Mouse (Mus musculus): ENCODE measurements around the gene Madd.

Gene Madd

DNA sequence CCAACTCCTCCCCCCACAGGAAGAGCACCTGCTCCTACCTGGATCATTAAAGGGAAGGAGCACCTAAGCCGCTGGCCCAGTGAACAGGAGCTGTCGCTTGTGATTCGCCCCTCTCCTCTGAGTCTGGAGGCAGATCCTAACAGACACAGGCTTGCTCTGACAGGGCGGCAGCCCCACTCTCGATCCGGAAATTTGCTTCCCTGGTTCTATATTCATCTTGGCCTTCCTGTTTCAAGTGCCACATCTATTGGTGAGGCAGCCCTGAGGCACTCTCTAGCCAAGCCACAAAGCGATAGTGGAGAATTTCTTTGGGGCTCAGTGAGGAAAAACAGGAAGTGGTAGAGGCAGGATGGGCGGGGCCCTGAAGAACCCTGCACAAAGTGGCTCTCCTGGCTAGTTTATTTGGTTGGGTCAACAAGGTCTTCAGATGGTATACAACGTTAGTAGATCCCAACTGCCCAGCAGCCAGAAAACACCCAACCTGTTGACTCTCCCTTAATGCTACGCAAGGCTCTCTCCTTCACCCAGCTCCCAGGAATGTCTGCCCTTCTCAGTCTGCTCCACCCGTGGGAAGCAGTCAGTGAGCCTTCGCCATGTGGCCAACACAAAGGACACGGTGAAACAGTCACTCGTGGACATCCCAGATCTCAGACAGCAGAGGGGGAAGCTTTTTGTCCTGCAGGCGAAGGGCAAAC lies at the start of gene Madd:
Gene Madd (minus strand): TSS at position 127 of the 695 bp plus-strand sequence.
- in situ Hi-C loops (cut with MseI, MboI) = no loop called here

DNA sequence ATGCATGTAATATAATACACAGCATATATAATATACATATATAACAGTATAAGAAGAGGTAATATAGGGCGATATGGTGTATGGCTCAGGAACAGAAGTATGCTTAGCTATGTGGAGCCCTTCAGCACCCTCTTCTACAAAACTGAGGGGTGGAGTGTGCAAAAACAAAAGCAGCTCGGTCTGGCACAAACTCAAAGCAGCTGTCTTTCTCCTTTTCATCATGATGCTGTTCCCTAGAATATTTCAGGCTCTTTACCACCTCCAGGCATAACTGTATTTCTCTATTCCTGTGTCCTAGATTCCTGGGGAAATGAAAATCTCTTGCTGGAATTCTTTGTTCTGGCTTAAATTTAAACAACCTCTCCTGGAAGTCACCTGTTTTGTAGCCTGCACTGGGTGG lies 46.1 kb upstream of the Madd start:
- in situ Hi-C loops (cut with MseI, MboI) = loop anchor here in 1 of 2 experiments (10.0 kb wide), 1 partner anchor 115 kb away; the partner anchor contains the start of gene Mybpc3

DNA sequence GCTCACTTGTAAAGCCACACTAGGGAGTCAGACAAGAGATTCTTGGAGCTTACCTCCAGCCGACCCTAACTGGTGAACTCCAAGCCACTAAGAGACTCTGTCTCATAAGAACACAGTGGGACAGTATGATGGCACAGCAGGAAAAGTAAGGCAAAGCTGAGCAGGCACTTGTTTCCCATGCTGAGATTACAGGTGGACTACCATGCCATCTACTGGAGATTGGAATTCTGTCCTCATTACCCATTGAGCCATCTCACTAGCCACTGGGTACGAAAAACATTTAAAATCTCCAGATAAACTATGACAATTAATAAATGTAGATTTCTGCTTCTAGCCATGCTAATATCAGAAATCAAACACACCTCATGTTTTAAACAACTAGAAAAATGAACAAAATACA lies 40.0 kb upstream of the Madd start:
- in situ Hi-C loops (cut with MseI, MboI) = no loop called here

DNA sequence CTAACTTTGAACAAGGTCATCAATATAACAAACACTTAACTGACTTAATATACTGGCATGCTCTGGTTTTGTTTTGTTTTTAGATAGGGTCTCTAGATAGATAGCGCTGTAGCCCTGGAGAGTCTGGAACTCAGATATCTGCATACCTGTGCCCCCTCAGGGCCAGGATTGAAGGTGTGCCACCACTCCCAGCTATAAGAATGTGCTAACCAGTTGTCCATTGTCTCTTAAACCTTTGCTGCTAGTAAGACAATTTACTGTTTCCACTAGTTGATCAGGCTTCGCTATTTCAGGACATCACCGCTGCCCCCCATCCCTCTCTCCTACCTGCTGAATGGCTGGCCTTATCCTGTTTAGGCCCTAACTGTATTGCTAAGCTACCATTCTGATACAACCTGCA lies 36.9 kb upstream of the Madd start:
- in situ Hi-C loops (cut with MseI, MboI) = no loop called here

DNA sequence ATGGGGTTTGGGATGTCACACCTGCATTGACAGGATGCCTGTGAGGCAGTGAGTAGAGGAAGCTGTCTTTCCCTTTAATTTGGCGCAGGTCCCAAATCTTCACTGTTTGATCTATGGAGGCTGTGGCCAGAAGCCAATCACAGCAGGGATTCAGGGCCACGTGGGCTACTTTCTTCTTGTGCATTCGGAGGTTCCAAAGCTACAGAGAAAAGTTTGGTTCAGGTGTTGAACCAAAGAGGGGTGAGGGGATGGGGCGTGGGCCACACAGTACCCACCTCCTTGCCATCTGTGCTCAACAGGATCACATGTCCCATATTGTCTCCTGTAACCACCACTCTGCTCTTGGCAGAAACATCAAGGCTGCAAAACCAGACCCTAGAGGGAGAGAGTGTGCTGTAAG lies 33.4 kb upstream of the Madd start:
- in situ Hi-C loops (cut with MseI, MboI) = no loop called here

DNA sequence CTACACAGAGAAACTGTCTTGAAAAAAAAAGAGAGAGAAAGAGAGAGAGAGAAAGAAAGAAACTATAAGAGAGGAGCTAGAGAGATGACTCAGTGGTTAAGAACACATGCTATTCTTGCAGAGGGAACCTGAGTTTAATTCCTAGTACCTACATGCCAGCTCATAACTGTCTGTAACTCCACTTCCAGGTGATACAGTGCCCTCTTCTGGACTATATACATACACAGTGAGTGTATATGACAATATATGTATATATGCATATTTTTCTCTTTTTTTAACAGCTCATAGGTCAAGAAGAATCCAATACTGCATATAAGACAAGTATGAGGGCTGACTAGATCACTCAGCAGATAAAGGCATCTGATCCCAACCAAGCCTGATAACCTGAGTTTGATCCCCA lies 29.7 kb upstream of the Madd start:
- in situ Hi-C loops (cut with MseI, MboI) = no loop called here

DNA sequence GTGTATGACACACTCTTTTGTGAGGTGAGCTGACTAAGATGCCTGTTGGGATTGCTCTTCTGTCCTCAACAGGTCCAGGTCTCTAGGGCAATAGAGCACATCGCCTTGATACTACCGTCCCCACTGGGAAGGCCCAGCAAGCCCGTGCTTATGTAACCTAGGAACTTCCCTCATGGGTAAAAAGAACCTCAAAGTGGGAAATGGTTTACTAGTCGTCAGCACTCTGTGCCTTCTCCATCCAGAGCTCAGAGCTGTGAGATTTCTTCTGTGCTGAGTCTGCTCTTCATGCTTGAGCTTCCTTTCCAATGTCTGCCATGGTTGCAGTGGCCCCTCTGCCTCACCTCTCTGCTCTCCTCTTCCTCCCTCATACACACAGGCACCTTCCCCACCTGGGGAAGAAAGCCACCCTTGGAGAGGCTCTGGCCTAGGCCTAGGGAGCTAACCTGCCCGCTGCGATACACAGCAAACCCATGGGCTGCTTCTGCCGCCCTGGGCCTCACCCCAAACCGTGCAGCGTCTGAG lies 22.7 kb upstream of the Madd start:
- in situ Hi-C loops (cut with MseI, MboI) = no loop called here

DNA sequence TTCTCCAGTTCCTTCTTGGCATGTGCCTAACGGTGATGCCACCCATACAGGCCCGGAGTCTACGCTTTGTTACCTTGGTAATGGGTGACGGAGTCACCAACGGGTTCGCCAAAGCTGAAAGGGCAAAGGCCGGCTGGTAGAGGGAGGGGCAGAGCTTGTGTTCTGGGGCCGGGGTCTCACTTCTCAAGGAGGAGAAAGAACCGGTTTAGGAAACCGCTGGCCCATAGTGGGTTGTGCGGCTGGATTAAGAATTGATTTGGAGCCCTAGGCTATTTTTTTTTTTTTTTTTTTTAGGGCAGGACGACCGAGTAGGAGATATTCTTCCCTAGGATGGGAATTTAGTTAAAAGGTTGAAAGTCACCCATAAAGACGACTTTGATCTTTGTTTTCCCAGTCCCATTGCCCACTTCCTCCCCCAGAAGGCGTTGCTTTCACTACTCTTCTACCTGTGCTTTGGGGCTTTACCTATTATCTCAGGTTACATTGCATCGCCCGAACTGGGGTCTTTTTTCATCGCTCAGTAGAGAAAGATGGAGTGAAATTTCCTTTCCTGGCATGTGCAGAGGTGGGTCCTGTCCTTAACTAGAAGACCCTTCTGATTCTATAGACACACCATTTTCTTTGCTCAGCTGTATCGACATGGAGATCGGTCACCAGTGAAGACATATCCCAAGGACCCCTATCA lies 19.5 kb upstream of the Madd start:
- in situ Hi-C loops (cut with MseI, MboI) = no loop called here

DNA sequence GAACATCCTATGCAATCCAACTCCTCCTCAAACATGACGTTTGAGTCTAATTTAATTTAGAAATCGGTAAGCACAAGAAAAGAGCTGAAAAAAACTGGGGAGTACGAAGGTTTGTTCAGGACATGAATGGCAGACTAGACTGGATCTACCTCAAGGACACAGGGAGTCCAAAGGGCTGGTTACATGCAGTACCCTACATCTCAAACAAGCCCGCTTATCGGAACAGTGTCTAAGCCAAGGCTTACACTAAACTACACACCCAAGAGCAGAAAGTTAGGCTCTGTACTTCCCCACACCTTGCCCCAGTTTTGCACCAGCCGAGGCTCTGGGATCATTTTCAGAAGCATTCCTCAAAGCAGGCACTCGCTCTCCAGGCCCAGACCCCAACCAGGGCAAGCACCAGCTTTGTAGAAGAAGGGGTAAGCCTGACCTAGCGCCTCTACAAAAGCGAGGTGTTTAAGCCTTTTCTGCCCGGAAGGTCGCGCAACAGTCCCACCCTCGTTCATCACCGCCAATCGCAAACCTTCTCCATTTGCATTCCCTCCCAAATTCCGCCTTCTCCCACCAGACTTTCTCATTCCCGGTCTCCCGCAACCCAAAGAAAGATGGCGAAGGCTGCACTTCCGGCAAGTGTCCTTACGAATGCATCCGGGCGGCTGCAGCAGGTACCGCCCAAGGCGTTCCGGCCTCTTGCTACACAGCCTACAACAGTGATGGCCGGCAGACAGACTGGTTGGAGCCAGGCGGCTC lies 18.8 kb upstream of the Madd start, which contains the start of the genes Nr1h3 and Acp2:
Gene Nr1h3 (minus strand): TSS at position 613 of the 750 bp plus-strand sequence.
Gene Acp2 (plus strand): TSS at position 664 of the 750 bp plus-strand sequence.
- in situ Hi-C loops (cut with MseI, MboI) = no loop called here

DNA sequence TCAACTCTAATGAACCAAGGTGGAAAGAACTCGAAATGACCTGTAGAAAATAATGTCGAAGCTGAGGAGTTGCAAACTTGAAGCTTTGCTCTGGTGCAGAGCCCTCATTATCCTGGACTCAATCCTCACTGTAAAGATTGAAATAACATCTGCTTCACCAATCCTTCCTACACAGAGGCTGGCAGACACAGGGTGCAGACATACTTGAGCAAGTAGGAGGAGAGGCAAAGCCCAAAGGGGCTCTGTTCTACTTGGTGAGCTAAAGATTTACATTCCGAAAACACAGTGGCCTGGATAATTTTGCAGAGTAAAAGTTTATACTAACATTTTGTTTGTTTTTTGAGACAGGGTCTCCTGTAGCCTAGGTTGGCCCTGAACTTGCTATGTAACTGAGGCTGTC lies 15.3 kb upstream of the Madd start:
- in situ Hi-C loops (cut with MseI, MboI) = no loop called here

DNA sequence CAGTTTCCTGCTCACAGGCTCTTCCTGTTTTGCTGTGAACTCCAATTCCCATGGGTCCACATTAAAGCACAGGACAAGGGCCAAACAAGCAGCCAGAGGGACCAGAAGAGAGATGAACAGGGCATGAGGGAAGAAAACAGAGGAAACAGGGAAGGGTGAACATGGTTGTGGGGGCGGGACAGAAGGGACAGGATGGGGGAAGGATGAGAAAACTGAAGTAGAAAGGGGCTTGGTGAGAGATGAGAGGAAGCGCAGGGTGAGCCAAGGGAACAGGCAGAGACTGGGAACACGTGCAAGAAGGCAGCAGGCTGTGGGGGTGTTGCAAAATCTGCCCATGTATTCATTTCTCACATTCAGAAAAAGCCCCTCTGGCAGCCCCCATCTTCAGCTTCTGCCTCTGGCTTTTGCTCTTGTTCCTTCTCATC lies 13.0 kb upstream of the Madd start:
- in situ Hi-C loops (cut with MseI, MboI) = no loop called here

DNA sequence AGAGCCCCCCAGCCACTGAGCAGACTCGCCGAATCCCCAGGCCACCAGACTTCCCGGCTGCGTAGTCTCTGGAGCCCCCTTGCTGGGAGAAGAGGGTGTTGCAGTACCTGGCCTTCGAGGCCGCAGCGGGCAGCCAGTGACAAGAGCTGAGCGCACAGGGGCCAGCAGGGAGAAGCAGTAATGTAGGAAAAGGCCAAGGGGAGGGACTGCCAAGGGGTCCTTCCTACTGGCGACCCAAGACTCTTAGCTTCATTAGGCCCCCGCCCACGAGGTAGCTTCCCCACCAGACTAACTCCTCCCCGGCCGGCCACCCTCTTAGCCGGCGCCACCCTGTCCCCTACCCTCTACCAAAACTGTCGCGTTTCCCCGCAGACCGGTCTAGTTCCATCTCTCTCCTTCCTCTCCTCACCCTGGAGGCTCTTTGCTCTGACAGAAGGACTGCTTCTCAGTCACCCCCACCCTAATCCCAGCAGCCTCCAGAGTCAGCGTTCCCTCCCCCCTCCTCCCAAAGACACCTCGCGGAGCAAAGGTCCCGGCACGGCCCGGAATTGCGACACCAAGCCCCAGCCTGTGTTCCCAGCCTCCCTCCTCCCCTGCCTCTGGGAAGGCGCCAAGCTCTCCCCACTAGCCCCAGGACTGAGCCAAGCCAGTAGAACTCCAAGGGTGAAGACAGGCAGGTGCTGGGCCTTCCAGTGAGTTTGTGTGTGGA lies 11.1 kb upstream of the Madd start:
- in situ Hi-C loops (cut with MseI, MboI) = no loop called here

DNA sequence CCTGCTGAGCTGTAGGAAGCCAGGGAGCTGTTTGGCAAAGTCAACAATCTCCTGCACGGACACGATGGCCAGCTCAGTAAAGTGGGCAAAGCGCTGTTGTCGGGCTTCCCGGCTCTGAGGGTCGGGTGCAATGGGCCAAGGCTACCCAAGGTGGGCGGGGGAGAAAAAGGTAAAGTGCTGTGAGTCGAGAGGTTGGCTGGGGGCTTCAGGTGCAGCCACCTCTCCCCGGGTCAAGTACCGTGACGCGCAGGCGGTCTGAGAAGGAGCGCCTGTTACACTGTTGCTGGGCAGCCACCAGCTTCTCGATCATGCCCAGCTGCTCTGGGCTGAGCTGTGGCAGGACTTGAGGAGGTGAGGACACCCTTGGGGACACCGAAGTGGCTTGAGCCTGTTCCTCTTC lies 6.9 kb upstream of the Madd start:
- in situ Hi-C loops (cut with MseI, MboI) = no loop called here

DNA sequence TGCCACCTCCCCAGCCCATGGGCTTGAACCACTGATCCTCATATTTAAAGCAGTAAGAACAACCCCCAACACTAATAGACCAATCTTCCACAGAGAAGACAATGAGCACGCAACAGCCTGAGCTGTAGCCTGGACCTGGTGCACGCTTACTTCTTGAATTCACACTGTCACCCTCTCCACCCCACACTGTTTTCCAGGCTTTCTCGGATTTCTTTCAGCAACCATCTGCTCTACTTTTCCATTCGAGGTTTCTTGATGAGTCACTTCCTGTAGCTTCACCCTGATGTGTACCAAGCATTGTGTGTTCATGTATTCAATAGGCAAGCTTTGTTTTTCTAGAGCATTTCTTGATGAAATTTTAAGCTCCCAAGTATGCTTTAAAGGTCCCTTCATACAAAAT lies 3.8 kb upstream of the Madd start:
- in situ Hi-C loops (cut with MseI, MboI) = loop anchor here in 1 of 2 experiments (5.0 kb wide), 1 partner anchor 70 kb away; the partner anchor contains the start of gene Mybpc3

DNA sequence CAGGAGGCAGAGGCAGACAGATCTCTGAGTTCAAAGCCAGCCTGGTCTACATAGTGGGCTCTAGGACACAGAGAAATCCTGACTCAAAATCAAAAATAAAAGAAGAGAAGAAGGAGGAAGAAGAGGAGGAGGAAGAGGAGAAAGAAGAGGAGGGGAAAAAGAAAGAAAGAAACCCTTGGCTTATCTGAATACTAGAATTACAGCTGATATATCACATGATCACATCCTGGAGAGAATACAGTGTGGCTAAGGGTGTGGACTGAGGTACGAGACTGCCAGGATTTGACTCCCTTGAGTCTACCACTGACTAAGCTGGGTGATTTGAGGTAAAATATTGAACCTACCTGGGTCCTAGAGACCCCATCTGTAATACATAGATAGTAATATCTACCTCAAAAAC lies 2.6 kb upstream of the Madd start:
- in situ Hi-C loops (cut with MseI, MboI) = loop anchor here in 1 of 2 experiments (5.0 kb wide), 1 partner anchor 69 kb away; the partner anchor contains the start of gene Mybpc3

DNA sequence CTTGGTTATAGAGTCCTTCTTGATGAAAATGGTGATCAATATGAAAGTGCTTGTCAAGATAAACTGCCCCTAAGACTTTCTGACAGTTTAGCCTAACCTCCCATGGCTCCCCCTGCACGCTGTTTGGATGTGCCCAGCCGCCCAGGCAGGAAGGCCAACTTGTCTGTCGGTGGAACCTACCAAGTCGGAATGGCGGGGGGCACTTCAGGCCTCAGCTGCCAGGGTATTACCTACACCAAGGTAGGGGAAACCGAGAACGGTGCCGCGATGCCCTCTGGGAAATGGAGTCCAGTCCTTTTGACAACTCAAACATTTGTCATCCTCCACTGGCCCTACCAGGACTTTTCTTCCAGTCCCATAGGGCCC lies 506 bp downstream of the Madd start:
- in situ Hi-C loops (cut with MseI, MboI) = no loop called here

DNA sequence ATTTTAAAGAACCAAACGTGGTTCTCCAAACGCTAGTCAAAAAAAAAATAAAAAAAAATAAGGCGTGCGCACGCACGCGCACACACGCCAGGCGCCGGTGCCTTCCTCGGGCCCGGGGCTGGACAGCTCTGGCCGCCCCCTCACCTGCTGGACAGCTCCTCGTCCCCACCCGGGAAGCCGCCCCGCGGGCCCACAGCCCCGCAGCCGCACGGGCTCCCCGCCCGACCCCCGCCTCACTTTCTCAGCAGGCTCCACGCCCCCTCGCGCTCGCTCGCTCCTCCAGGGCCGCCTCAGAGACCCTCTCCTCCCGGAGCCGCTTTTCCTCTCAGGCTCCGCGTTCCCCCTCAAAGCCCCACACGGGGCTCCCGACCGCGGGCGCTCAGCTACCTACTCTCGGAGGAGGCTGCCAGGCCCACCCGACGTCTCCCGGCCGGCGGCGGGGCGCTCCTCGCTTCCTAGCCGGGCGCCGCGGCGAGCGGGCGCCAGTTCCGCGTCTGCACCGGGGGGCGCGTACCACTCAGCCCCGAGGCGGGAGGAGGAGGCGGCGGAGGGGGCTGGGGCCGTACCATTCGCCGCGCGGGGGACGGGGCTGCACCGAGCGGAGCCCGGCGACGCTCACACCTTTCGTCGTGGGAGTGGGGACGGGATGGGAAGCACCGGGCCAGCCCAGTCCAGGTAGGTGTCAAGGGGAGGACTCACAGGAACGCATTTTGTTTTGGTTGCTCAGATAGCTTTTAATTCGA lies 1.1 kb downstream of the Madd start:
- in situ Hi-C loops (cut with MseI, MboI) = no loop called here

DNA sequence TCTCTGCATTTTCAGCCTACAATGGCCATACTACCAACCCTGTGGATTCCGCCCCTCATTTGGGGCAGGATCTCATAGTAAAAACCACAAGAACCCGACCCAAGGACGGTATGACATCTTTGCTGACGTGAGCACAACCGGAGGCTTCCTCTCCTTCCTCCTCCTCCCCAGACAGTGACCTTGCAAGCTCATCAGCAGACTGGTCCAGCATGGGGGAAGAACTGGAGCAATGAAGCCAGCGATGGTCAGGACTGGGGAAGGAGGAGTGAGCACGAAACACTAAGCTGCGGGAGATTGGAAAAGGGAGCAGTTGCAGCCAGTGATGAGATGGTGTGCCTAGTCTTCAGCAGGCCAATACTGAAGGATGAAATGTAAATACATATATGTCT lies 1.6 kb downstream of the Madd start:
- in situ Hi-C loops (cut with MseI, MboI) = no loop called here

DNA sequence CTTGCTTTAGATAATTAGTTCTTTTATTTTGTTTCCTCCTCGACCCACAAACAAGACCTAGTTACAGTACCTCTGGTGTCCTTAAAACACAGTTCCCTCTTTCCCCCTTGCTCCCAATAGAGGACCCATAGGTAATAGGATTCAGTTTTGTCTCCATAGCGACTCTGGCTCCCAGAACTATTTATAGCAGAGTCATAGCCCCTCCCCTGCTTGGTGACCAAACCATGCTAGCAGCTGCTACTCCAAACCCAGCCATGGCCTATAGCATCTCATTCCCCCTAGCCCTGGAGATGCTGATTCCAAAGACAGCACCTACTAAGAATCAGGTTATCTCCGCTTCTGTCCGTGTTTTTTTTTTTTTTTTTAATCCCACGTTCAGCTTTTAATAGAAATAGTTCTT lies 2.9 kb downstream of the Madd start:
- in situ Hi-C loops (cut with MseI, MboI) = no loop called here

DNA sequence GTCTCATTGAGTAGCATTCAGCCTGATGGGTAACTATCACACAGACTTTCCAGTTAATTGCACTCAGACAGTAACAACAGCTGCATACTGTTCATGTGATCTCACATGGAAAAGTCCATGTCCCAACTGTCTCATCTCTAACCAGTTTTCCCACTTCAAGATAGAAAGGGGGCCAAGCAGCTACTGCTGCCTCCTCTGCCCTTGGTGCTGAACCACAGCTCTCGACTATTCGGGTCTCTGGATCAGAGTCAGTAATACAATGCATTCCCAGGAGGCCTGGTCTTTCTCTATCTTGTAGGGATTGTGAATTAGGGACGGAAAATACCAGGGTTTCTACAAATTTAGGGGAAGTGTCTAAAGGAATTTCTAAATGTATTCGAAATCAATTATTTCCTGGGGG lies 3.8 kb downstream of the Madd start:
- in situ Hi-C loops (cut with MseI, MboI) = no loop called here

DNA sequence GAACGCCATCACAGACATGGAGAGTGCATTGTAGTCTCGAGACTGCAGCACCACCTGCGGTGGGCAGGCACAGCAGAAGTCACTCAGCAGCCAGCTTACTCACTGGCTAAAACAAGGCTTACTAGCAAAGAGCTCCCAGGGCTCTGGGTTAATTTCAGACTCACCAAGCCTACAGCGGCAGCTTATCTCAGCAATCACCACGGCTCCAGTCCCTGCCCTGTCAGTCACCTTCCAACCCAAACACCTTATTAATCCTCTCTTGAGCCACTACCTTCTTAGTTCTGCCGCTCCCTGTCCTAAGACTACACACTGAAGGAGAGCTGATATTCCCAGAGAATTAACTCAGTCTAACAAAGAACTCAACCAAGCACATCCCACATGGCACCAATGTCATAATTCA lies 7.4 kb downstream of the Madd start:
- in situ Hi-C loops (cut with MseI, MboI) = no loop called here

Measured in mouse trophoblast stem cell (cell line).